Mouse (Mus musculus) lung, postnatal 0 days (tissue): ENCODE measurements at regions not wholly inside any gene's neighbourhood (a gene's known extent, or its start where the extent isn't known, plus 50 kb on each side); places are given as distances from the start of the nearest gene placed in this dataset.

Experiments
- ATAC-seq: fragments of 200-750 bp; cut with Nextera tagmentation; 2 replicates; pipeline ENCODE4 v1.8.0; 2017; ENCODE audit warnings: moderate library complexity
- DNase-seq: peaks from one replicate; pipeline ENCODE4 v3.0.0-alpha.2; 2016; ENCODE audit warnings: low spot score
- H3K27ac ChIP-seq: fragments of 300-500 bp; sonication (generic); 2 replicates; pipeline ENCODE4 v1.5.1; 2014; ENCODE audit warnings: antibody characterized with exemption, mild to moderate bottlenecking, low read length, mixed read lengths
- H3K27me3 ChIP-seq: fragments of 300-500 bp; sonication (generic); replicated peaks from 2 replicates; pipeline ENCODE4 v1.6.1; 2014; ENCODE audit warnings: low read length, mixed read lengths; ENCODE audit not compliant: insufficient read depth
- H3K36me3 ChIP-seq: fragments of 300-500 bp; sonication (generic); 2 replicates; pipeline ENCODE4 v1.6.1; 2014; ENCODE audit warnings: low read length, mixed read lengths; ENCODE audit not compliant: insufficient read depth
- H3K4me1 ChIP-seq: fragments of 300-500 bp; sonication (generic); 2 replicates; pipeline ENCODE4 v1.6.1; 2014; ENCODE audit warnings: antibody characterized with exemption, low read depth, low read length, mixed read lengths; ENCODE audit not compliant: insufficient read depth
- H3K4me2 ChIP-seq: fragments of 300-500 bp; sonication (generic); replicated peaks from 2 replicates; pipeline ENCODE4 v1.6.1; 2014; ENCODE audit warnings: low read depth, mild to moderate bottlenecking, low read length, moderate library complexity, mixed read lengths
- H3K4me3 ChIP-seq: fragments of 300-500 bp; sonication (generic); 2 replicates; pipeline ENCODE4 v1.5.1; 2014; ENCODE audit warnings: low read depth, low read length
- H3K9ac ChIP-seq: fragments of 300-500 bp; sonication (generic); replicated peaks from 2 replicates; pipeline ENCODE4 v1.6.1; 2014; ENCODE audit warnings: low read depth, mild to moderate bottlenecking
- H3K9me3 ChIP-seq: fragments of 300-500 bp; sonication (generic); 2 replicates; pipeline ENCODE4 v1.6.1; 2016; ENCODE audit warnings: low read length, mixed read lengths
- CTCF ChIP-seq: IDR thresholded peaks from 2 replicates; pipeline ENCODE4 v1.5.1; 2016; ENCODE audit warnings: antibody characterized with exemption, mild to moderate bottlenecking
- EP300 ChIP-seq: IDR thresholded peaks from 2 replicates; pipeline ENCODE4 v1.6.1; 2016; ENCODE audit warnings: antibody characterized with exemption, mild to moderate bottlenecking, control low read depth
- WGBS: fragments of 180-500 bp; shearing (Covaris S2); extraction: QIAGEN DNeasy Blood & Tissue Kit; methylation state at CpG from one replicate; pipeline ENCODE4 v1.1.7; 2014; 5-methylcytosine and 5-hydroxymethylcytosine counted together

DNA sequence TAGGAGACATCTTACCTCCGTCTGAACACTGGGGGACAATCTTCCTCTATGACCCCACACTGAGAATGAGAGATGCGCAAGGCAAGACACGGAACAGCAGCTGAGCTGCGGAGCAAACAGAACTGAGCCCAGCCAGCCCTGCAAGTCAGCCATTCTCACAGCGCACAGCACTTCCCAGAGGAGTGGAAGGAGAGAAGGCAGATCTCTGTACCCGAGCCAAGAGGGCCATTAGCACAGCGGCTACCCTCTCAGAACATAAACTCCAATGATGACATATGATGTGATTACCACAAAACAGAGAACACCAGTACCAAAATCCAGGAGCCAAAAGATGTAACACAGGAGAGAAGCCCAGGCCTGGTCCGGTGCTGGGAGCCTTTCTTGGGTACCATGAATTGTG lies 72.3 kb upstream of the Cplx2 start:
- no peak overlapping the region for H3K4me2 ChIP-seq
- peaks cover 7% of the 10 kb centered on the region; the same call in 1 of the 2 replicates for H3K4me1 ChIP-seq
- H3K4me3 ChIP-seq = no peak overlapping the region
- TF ChIP-seq EP300 = no peak
- TF ChIP-seq CTCF = no peak
- H3K9me3 ChIP-seq = no peaks in the 10 kb centered on the region
- H3K36me3 ChIP-seq = no peaks in the 10 kb centered on the region
- no peak overlapping the region for H3K27ac ChIP-seq
- WGBS = 50% methylated on average over 8 of the region's 8 CpGs
- DNase-seq (no peak), ATAC-seq (no peak)
- no peaks in the 10 kb centered on the region for H3K27me3 ChIP-seq
- no peak overlapping the region for H3K9ac ChIP-seq

DNA sequence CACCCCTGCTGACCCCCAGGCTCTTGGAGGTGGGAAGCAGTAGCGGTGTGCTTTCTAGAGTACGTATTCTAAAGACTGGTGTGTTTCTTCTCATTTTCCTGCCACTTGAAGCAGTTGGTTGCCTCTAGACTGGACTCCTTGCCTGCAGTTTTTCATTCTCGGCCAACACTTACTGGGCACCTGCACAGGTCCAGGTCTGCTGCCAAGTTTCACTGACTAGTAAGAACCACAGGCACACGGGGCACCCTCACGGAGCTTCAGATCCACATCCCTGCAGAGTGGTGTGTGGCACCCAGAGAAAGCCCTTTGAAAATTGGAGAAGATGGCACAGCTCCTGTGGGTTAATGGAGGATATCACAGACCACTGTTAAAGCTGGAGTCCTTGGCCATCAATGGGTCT lies 71.9 kb upstream of the Cplx2 start:
- Histone ChIP-seq H3K9me3 (no peaks in the 10 kb centered on the region), H3K4me2 (no peak overlapping the region), H3K4me3 (no peak overlapping the region), H3K9ac (no peak overlapping the region), H3K27ac (no peak overlapping the region), H3K4me1 (peaks cover 8% of the 10 kb centered on the region; the same call in 1 of the 2 replicates), H3K36me3 (no peaks in the 10 kb centered on the region), H3K27me3 (no peaks in the 10 kb centered on the region)
- TF ChIP-seq CTCF = no peak
- DNase-seq (no peak), ATAC-seq (no peak)
- 76% methylated on average over 5 of the region's 5 CpGs for WGBS

DNA sequence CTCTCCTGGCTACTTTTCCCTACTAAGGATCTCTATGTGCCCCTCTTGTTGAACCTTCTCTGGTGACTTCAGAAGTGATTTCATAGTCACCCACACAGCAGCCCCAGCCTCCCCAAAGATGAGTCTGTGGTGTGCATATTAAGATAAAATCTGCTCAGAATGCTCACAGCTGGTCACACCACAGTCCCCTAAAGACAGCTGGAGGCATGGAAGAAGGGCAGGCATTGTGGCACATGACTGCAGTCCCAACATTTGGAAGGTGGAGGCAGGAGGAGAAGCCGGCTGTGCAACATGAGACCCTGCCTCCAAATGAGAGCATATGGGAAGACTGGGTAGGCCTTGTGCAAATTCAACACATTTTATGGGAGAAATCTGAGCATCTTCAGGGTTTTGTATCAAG lies 70.0 kb upstream of the Cplx2 start:
- no peak for TF ChIP-seq CTCF
- no peak for TF ChIP-seq EP300
- H3K9me3 ChIP-seq = no peaks in the 10 kb centered on the region
- H3K27me3 ChIP-seq = no peaks in the 10 kb centered on the region
- H3K36me3 ChIP-seq = no peaks in the 10 kb centered on the region
- ATAC-seq (no peak), DNase-seq (no peak)
- H3K4me3 ChIP-seq = no peak overlapping the region
- no peak overlapping the region for H3K4me2 ChIP-seq
- WGBS = 83% methylated on average over 1 of the region's 1 CpGs
- no peak overlapping the region for H3K27ac ChIP-seq
- no peak overlapping the region for H3K9ac ChIP-seq
- H3K4me1 ChIP-seq = peaks cover 8% of the 10 kb centered on the region; the same call in 1 of the 2 replicates

DNA sequence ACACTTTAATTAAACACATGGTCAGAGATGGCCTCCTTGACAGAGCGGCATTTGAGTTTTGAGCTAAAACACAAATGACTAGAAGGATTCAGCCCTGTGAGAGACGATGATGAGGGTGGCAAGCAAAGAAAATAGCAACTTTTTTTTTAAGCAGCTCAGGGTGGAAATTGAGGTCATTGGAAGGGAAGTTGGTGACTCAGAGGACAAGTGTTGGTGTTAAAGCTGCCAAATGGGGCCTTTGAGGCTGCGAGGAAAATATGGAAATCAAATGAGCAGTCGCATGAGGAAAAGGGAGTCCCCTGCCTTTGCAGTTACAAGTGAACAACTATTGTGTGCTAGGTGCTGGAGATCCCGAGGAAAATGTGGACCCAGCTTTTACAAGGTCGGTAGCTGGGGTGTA lies 69.5 kb upstream of the Cplx2 start:
- peak overlapping the region; percentile 60; the same call in 1 of the 2 replicates for H3K4me3 ChIP-seq
- no peak overlapping the region for H3K9ac ChIP-seq
- no peak overlapping the region for H3K27ac ChIP-seq
- peak; percentile 74 for DNase-seq
- TF ChIP-seq EP300 (no peak), CTCF (no peak)
- H3K9me3 ChIP-seq = no peaks in the 10 kb centered on the region
- peaks cover 8% of the 10 kb centered on the region; the same call in 1 of the 2 replicates for H3K4me1 ChIP-seq
- ATAC-seq = no peak
- 33% methylated on average over 6 of the region's 6 CpGs for WGBS
- no peaks in the 10 kb centered on the region for H3K27me3 ChIP-seq
- peak overlapping the region; percentile 88 for H3K4me2 ChIP-seq
- H3K36me3 ChIP-seq = no peaks in the 10 kb centered on the region

DNA sequence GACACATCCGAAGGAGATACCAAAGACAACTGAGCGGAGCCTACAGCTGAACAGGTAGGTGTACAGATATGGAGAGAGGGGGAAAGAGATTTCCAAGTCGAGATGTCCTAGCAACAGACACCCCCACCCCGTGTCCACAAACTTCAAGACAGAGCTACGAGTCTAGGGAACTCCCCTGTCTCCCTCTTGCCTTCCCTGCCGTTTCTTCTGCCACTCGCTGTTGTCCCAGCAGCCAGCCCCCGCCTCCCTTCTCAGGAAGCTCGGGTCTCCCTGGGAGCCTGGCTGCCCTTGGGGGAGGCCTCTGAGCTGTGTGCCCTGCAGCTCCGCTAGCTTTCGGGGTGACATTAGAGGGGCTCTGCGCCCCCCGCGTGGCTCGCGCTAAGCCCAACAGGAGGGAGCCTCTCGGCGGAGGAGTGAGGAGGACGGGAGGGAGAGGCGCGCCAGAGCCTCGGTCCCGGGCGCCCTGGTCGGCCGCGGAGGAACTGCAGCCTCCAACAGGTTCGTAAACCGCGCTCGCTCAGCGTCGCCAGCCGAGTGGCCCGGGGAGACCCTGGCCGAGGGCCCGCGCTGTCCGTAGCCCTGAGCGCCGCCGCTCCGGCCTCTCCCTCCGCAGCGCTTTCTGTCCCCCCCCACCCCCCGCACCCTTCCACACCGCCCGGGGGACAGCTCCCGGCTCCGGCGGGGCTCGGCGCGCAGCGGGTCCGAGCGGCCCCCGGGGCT lies 68.6 kb upstream of the Cplx2 start:
- ATAC-seq (peak; percentile 55), DNase-seq (peak; percentile 57)
- peak overlapping the region; percentile 60 for H3K4me3 ChIP-seq
- peak overlapping the region; percentile 78 for H3K9ac ChIP-seq
- WGBS = 2% methylated on average over 45 of the region's 58 CpGs
- H3K4me1 ChIP-seq = peaks cover 8% of the 10 kb centered on the region; the same call in 1 of the 2 replicates
- H3K9me3 ChIP-seq = no peaks in the 10 kb centered on the region
- peak overlapping the region; percentile 94 for H3K27ac ChIP-seq
- no peaks in the 10 kb centered on the region for H3K36me3 ChIP-seq
- H3K27me3 ChIP-seq = no peaks in the 10 kb centered on the region
- peak overlapping the region; percentile 88 for H3K4me2 ChIP-seq
- no peak for TF ChIP-seq EP300
- TF ChIP-seq CTCF = peak; percentile 10; the same call in 1 of the 2 replicates

DNA sequence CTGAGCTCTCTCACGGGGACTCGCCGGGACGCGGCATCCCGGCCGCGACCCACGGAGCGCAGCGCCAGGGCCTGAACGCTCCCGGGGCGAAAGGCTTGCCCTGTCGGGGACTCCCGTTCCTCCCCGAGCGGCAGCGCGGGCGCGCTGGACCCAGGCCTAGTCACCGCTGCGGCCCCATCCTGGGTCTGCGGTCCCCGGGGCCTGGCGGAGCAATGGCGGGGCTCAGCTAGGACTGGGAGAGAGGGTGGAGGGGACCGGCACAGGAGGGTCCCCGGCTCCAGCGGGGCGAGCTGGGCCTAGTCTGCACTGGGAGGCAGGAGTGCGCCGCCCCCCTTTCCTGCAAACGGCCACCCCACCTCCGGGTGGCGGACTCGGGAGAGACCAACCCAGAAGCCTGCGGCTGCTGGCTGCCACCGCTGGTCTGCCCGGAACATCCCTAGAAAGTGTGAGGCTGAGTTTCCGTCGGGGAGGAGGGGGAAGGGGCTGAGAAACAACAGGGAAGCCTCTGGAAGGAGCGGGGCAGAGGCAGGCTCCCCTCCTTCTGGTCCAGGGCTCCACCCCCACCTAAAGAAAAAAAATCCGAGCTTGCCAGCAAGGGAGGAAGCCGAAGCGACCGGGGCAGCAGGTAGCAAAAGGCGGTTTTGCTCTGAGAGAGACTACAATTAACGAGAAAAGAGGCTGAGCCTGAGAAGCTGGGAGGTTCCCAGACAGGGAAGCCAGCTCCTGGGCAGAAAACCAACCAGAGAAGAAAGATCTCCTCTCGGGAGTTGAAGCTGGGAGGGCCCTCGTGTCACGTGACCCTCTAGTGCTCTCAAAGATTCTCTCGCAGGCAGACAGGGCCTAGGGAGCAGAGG lies 67.9 kb upstream of the Cplx2 start:
- Histone ChIP-seq H3K27ac (peak overlapping the region; percentile 94), H3K9me3 (no peaks in the 10 kb centered on the region), H3K4me2 (peak overlapping the region; percentile 88), H3K4me3 (peak overlapping the region; percentile 60), H3K36me3 (no peaks in the 10 kb centered on the region), H3K27me3 (no peaks in the 10 kb centered on the region), H3K9ac (peak overlapping the region; percentile 78), H3K4me1 (peaks cover 8% of the 10 kb centered on the region; the same call in 1 of the 2 replicates)
- under 1% methylated on average over 45 of the region's 54 CpGs for WGBS
- TF ChIP-seq EP300 = no peak
- peak; percentile 36 for TF ChIP-seq CTCF
- ATAC-seq = peak; percentile 77
- DNase-seq = peak; percentile 92
